Mouse (Mus musculus): ENCODE measurements around the gene Clcn1. TPM values are rescaled to one million over a fixed set of nuclear protein-coding genes. Genes with fewer than 3 reads are reported as not detected.

The Clcn1 gene
- total RNA-seq (2021) (under 1 TPM in 1 of 2 experiments, not detected in 1; 0.23 TPM), polyA plus RNA-seq (2012; rRNA removed) (0.06 and 0.08 TPM in 2 replicates)
- long read RNA-seq = 0 reads

DNA sequence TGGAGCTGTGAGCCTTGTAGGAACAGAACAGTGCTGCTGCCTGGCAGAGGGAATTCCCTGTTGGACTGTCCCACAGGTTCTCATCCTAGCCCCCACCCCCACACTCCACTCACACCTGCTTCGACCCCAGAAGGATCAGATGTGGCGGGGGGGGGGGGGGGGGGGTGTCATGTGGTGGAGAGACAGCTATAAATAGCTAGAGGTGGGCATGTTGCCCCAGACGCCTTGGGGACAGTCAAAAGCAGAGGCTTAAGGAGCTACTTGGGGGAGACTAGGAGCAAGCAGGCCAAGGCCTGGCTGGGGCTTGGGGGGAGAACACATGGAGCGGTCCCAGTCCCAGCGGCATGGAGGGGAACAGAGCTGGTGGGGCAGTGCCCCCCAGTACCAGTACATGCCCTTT lies at the start of gene Clcn1:
TSS of gene Clcn1 (plus strand) at position 238 of the 400 bp plus-strand sequence.
- no peak for DNase-seq

DNA sequence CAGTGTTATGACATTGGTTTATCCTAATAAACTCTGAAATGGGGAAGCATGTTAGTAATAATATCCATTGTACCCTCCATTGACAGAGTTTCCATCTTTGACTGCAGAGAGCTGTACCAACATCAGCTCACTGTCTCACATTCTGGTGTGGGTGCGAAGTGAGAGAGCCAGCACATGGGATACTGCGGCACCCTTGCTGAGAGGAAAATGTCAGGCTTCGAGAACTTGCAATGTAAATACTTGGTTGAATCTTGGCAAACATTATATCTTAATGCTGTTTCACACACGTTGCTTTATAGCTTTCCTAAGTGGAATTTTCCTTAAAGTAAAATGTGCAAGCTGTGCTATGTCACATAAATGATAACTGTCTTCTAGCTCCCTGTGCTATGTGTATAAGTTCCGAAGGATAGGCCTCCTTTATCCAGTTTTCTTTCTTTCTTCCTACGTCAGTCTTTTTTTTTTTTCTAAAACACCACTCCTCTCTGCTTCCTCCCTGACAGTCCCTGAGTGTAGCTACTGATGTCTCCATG lies 49.1 kb upstream of the Clcn1 start:
- DNase-seq = no peak

DNA sequence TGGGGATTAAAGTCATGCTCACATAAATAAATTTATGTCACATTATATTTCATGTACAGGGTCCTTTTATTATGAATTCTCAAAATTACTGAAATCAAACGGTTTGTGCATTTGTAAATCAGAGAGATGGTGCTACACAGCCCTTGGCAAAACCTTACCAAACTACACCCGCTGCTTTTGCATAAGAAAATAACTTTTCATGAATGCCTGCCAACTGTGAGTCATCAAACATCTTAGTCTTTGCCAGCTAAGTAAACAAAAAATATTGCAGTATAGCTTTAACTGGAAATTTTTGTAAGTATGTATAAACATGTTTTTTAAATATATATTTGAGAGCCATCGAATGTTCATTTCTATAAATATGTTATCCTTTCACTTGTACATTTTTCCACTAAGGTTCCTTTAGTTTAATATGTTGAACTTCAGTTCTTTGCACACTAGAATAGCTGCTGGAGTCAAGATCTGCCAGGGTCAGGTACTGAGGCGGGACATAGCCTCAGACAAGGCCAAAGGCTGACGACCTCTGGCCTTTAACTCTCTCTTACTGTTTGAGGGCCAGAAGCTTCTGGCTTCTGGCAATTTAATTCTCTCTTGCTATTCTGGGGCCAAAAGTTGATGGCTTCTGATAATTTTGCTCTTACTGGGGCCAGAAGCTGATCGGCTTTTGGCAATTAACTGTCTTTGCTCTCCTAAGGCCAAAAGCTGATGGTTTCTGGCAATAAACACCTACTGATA lies 45.0 kb upstream of the Clcn1 start:
- DNase-seq = peak; percentile 64

DNA sequence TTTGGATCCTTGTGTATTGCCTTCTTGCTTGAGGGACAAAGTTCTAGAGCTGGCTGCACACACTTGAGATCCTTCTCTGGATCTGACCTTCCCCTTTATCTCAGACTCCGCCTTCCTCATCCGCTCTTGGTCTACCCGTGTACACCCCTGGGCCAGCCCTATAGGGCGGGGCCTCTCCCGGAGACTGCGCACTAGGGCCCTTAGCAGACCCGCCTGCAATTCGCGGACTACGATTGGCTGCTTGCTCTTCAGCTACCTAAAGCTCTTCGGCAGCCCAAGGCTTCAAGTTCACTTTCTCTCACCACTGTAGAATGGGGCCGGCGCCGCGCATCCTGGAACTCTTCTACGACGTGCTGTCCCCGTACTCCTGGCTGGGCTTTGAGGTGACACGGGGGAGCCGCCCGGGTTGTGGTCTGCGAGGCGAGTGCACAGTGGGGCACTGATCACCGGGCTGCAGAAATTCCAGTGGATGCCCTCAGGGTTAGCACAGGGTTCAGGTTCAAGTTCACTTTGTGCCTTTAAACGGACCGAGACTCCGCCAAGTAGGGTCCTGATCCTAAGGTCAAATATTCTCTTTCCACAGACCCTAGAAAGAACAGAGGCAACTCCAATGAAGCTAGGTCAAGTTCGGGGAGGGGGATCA lies 40.7 kb upstream of the Clcn1 start, which contains the start of gene Gstk1:
TSS of gene Gstk1 (plus strand) at position 225 of the 643 bp plus-strand sequence.
- DNase-seq = peak; percentile 94

DNA sequence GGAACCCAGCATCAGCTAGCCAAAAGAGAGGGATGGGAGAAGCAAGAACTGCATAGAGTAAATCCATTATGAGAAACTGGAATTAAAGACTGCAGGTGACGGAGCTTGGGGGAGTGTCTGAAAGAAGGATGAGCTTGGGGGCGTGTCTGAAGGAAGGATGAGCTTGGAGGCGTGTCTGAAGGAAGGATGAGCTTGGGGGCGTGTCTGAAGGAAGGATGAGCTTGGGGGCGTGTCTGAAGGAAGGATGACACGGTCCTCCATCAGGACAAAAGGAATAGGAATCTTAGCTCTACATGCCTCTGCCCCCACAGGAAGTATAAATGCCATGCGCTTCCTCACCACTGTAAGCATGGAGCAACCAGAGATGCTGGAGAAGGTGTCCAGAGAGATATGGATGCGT lies 39.3 kb upstream of the Clcn1 start:
- DNase-seq = peak; percentile 40

DNA sequence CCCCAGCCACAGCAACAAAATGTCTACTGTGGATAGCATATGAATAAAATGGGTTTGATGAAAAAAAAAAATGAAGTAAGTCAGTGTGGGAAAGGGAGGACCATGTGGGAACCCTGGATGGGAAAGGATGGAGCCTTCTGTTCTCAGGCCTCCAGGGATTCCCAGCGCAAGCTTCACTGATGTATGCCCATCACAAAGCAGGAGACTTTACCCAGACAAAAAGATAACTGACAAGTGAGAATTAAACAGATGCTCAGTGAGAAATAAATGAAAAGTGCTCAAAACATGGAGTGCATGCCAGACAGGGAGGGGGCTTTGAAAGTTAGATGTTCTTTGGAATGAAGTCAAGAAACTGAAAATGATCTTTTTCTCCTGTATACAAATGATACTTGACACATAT lies 38.5 kb upstream of the Clcn1 start:
- DNase-seq = no peak

DNA sequence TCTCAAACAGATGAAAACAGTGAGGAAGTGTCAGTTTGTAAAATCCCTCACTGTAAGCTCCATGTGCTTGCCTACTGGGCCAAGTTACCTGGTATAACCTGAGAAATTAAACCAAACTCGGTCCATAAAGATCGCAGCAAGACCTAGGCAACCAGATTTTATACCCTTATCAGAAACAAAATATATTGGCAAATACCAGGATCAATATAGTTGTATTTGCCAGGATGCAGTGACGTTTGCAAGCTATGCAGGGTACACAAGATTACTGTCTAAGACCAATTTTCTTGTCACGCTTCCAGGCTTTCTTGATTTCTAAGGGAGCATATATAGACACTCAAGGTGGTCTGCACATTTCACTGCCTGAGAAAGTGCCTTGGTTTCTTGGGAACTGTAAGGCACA lies 34.7 kb upstream of the Clcn1 start:
- DNase-seq = no peak

DNA sequence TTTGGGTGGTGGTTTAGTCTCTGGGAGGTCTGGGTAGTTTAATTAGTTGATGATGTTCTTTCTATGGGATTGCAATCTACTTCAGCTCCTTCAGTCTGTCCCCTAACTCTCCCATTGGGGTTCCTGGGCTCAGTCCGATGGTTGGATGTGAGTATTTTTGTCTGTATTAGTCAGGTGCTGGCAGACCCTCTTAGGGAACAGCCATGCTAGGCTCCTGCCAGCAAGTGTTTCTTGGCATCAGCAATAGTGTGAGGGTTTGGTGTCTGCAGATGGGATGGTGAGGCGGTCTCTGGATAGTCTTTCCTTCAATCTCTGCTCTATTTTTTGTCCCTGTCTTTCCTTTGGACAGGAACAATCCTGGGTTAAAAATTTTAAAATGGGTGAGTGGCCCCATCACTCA lies 33.4 kb upstream of the Clcn1 start:
- DNase-seq = no peak

DNA sequence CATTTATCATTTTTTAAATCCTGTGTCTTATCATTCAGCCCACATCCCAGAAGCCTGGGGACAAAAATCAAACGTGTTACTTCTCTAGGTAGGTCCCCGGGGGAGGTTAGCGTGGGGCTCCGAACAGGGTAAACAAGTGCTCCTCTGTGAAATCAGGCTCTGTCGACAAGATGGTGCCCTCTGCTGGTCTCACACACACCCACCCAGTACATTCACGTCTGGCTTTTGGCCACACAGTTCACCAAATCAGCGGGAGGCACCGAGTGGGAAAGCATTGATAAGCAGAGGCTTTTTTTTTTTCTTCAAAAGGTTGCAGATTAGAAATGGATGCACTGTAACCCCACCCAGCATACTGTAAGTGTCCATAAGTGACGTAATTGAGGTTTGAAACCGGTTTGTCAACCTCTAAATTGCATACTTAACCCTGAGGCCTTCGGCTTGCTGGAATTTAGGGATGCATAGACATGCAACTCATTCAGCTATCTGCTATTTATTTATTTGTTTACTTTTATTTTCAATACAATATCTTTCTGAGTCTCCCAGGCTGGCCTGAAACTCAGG lies 29.1 kb upstream of the Clcn1 start:
- peak; percentile 78 for DNase-seq

DNA sequence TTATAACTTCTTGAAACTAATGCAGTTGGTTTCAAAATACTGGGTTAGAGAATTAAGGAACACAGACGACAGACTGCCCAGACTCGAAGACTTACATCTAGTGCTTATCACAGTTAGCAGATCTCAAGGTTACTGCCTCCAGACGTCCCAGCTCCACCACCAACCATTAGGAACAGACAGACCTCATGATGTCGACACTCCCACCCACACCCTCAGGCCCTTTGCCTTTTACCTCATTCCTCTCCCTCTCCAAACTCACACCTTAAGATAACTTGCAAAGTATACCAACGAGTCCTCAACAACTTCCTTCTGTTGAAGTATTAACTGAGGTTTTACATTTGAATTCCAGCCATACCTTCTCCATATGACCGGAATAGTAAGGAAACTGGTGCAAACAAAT lies 26.1 kb upstream of the Clcn1 start:
- DNase-seq = no peak

DNA sequence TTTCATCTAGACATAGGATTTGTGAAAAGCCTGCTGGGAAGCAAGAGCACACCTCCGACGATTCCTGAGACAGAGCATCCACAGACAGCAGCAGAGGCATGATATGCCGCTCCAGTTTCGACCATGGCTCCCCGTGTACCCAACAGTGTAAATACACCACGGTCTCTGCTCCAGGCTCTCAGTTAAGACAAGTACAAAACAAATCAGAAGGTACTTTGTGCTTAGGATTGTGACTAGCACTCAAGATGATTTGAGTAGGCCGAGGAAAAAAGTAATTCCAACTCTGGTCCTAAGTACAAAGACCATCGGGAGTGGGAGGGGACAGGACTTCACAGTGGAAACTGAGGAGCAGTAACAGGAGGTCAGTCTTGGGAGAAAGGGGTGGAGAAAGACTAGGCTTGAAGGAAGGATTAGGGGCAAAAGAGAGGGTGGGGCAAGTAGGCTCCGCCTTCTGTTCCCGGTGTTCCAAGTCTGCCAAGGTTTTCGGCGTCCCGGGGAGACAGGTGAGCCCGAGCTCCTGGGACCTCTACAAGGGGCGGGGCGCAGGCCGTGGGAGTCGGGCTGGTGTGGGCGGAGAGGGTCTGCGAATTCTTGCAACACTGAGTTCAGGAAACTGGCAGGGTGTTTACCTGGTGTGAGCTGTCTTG lies 24.8 kb upstream of the Clcn1 start, which contains the start of gene Tmem139:
TSS of gene Tmem139 (plus strand) at position 447 of the 647 bp plus-strand sequence.
- no peak for DNase-seq

DNA sequence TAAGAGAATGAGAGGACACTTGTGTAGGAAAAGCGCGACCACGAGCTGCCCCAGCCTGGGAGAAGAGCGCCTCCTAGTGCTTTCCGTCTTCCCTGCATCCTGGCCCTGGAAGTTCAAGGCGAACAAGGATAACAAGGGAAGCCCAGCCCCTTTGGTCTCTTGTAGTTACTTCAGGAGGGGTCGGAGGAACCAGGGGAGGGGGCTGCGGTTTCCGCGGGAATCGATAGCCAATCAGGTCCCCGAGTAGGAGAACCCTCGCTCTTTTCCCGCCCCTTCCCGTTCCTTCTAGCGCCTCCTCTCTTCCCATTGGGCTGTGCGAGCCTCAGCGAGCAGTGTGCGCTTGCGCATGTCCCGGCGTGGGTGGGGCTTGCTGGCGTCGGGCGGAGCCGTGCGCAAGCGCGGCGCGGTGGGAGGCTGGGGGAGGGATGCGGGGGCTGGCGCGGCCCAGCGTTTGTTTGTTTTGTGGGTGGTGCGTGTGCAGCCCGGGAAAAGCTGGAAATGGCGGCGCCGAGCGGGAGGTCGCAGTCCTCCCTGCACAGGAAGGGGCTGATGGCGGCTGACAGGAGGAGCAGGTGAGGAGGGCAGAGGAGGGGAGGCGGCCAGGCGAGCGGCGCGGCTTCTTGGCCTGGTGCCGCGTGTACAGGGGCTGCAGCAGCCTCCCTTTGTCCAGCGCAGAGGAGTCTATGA lies 21.7 kb upstream of the Clcn1 start, which contains the start of gene Casp2:
TSS of gene Casp2 (plus strand) at position 360 of the 687 bp plus-strand sequence.
- DNase-seq = peak; percentile 99

DNA sequence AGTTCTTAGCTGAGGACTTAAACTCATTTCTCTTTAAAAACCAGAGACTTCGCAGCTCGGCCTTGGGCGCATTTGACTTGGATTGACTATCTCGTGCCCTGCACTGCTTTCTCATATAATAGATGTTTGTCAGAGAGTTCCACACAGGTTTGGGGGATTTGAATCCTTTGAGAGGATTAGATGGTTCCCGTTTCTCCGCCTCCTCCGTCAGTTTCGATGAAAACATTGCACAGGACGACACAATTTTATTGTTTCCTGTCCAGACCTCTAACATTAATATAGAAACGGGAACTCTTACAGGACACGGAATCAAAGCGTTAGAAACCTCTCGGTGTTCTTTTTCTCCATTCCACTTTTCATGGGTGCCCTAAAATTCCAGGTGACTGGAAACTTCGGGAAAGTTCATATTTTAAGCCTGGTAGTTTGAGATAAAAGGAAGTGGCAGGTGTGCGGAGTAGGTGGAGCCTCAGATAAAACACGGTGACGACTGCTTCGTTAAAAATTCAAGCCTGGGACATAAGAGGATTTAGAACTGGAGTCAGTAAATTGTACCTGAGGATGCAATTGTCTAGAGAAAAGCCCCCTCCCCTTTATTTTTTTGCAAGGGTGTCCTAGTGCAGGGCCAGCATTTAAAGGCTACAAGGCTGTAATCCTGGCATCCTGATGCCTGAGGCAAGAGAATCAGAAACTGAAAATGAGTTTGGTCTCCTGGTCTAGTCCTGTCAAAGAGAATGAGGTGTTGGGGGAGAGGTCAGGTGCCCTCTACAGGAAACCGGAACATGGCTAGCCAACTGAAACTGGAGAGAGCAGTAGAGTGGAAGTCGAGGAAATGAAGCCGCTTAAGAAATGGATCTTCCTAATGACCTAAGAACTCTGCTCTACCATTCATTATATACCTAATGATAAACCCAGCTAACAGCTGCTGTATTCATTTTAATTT lies 20.8 kb upstream of the Clcn1 start:
- no peak for DNase-seq

DNA sequence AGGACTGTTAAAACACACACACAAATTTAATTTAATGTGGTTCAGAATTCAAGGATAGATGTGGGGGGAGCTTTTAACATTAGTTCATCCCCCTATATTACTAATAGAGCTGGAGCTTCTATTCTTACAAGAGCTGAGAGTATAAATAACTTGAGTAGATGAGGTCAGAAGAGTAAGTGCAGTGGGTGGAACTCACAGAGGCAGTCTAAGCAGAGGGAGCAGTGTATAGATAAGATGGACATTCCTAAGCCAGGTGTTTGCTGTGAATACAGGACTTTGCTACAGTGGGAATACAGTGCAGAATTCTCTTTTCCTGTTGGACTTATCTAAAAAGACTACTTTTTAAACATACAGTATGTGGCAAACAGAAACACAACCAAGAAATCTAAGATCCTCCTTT lies 15.7 kb upstream of the Clcn1 start:
- DNase-seq = no peak

DNA sequence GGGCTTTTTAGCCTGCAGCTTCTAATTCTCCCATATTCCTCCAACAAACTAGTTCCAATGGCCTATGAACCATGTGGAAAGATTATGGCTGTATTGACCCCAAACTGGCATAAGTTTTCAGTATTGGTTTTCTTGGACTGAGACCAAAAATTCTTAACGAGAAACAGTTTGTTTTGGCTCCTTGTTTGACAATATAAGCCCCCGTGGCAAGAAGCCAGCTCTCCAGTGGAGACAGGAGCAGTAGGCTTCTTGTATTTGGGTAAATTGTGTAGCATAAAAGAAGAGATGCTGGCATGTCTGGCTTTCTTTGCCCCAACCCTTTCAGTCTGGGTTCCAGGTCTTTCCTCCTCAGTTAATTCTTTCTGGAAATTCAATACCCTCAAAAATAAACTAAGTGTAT lies 10.3 kb upstream of the Clcn1 start:
- DNase-seq = no peak

DNA sequence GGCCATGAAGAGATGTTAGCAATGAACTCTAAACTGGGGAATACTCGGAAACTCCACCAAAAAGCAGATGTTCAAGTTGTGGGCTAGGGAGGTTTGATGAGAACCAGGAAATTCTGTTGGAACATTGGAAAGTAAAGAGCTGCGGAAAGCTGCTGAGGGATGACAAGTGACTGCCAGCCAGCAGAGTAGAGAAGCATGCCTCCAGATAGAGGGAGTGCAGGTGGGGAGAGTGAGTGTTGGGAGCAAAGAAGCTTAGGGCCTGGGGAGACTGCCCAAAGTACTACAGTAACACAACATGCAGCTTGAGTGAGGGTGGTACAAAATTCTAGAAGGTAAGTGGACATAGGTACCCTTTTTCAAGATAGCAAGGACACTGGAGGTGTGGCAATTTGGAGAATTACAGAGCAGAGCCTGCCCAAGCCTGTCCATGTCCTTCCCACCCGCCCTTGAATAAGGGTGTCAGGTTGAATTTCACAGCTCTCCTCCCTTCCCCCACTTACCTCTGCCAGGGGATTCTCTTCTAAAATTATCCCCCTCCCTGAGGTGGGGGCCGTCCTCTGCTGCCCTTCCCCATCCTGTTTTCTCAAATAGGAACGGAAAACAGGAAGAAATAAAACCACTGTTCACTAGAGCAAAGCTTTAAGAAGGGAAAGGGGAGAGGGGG lies 3.5 kb upstream of the Clcn1 start:
- no peak for DNase-seq

DNA sequence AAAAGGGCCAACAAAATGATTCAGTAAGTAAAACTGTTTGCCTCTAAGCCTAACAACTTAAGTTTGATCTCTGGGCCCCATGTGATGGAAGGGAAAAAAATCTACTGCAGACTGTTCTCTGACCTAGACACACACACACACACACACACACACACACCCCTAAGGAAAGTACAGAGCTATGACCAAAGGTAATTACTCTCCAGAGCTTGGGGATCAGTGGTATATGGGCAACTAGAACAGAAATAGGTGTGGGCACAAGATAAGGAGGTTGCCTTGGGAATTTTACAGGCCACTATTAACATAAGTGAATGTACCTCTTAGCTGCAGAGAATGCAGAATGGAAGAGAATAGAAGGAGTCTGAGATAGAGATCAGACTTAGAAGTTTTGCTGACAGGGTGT lies 1.1 kb downstream of the Clcn1 start:
- no peak for DNase-seq

DNA sequence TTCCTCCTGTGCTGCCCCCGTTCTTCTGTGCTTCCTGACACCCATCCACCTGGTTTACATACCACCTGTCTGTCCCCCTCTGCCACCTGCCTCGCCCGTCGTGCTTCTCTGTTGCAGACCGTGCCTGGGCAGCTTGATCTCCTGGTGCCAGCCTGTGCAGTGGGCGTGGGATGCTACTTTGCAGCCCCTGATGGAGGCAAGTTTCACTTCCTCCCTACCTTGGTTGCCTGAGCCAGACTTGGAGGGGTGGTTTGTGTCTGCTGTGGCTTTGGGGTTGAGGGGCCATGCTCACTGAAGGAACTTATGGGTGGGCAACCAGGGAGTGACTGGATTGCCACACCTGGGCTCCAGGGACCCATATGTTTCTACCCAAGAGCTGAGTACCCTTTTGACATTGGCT lies 6.8 kb downstream of the Clcn1 start:
- DNase-seq = no peak

DNA sequence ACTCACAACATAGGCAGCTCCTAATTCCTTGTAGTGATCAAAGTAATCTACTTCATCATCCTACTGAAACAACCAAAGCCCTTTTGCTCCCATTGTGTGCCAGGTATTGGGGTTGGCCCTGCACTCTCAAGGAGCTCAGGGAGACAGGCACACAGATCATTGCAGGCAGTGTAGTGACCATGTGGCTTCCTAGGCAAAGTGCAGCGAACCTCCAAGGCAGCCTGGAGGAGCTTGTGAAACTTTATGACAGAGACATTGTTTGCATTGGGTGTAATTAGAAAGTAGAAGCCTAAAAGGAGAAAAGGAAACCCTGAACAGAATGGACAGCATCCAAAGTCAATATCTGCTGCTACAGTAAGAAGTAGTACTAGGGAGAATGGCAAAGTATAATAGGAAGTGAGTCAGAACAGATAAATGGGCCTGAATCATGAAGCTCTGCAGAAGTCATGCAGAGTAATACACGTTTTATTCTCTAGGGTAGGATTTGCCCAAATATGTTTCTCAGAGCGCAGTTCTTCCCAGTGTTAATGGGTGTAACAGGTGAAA lies 9.1 kb downstream of the Clcn1 start:
- no peak for DNase-seq

DNA sequence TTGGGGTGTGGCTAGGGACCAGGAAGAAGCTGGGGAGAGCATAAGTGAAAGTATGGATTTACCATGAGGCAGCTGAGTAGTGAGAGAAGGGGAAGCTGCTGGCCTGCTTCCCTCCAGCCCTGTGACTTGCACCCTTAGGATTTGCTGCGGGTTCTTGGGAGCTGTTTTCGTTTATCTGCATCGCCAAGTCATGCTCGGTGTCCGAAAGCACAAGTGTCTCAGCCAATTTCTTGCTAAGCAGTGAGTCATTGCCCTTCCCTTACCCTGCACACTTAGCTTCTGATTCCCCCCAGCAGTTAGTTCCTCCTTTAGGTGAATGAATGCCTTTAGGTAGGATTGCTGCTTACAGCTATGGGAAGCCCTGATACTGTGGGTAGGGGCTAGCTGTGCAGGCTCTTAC lies 12.9 kb downstream of the Clcn1 start:
- no peak for DNase-seq
